Mouse (Mus musculus) heart, postnatal 0 days (tissue): ENCODE data around the gene 2310034G01Rik.

ENCODE experiments used
- CTCF ChIP-seq: IDR thresholded peaks from 2 replicates; pipeline ENCODE4 v1.5.1; 2016; ENCODE audit warnings: antibody characterized with exemption, control low read depth, low read depth
- EP300 ChIP-seq: IDR thresholded peaks from 2 replicates; pipeline ENCODE4 v1.6.1; 2016; ENCODE audit warnings: antibody characterized with exemption, low read depth

GRCm38 (mm10) chr19:46318031-46318471, 32.1 kb downstream of the 2310034G01Rik start:
- TF ChIP-seq CTCF = no peak
- no peak for TF ChIP-seq EP300
